Mouse (Mus musculus) heart, embryonic 16.5 days (tissue): Measurements from ENCODE around the gene Rad51b. TPM values are rescaled to one million over a fixed set of nuclear protein-coding genes. Genes with fewer than 3 reads are reported as not detected.

ENCODE experiments used
- ATAC-seq: fragments of 200-750 bp; cut with Nextera tagmentation; replicated peaks from 2 replicates; pipeline ENCODE4 v1.8.0; 2017; ENCODE audit warnings: moderate number of reproducible peaks; ENCODE audit not compliant: insufficient read depth, low FRiP score; ENCODE audit errors: extremely low read depth
- H3K27ac ChIP-seq: fragments of 300-500 bp; sonication (generic); 2 replicates; pipeline ENCODE4 v1.5.1; 2014; ENCODE audit warnings: mild to moderate bottlenecking, low read length, control low read depth, moderate library complexity
- H3K27me3 ChIP-seq: fragments of 300-500 bp; sonication (generic); 2 replicates; pipeline ENCODE4 v1.6.1; 2014; ENCODE audit warnings: low read length, mixed read lengths; ENCODE audit not compliant: control insufficient read depth, insufficient read depth
- H3K36me3 ChIP-seq: fragments of 300-500 bp; sonication (generic); 2 replicates; pipeline ENCODE4 v1.6.1; 2014; ENCODE audit not compliant: control insufficient read depth, insufficient read depth
- H3K4me1 ChIP-seq: fragments of 300-500 bp; sonication (generic); 2 replicates; pipeline ENCODE4 v1.6.1; 2014; ENCODE audit warnings: low read length, mixed read lengths; ENCODE audit not compliant: control insufficient read depth, insufficient read depth
- H3K4me2 ChIP-seq: fragments of 300-500 bp; sonication (generic); 2 replicates; pipeline ENCODE4 v1.6.1; 2014; ENCODE audit warnings: low read depth, mild to moderate bottlenecking, control low read depth, low read length
- H3K4me3 ChIP-seq: fragments of 300-500 bp; sonication (generic); 2 replicates; pipeline ENCODE4 v1.5.1; 2014; ENCODE audit warnings: mild to moderate bottlenecking, control low read depth, low read length
- H3K9ac ChIP-seq: fragments of 300-500 bp; sonication (generic); 2 replicates; pipeline ENCODE4 v1.6.1; 2014; ENCODE audit warnings: low read length, control low read depth
- H3K9me3 ChIP-seq: fragments of 300-500 bp; sonication (generic); replicated peaks from 2 replicates; pipeline ENCODE4 v1.6.1; 2016; ENCODE audit warnings: low read length; ENCODE audit not compliant: control insufficient read depth
- whole genome bisulfite sequencing: fragments of 180-500 bp; shearing (Covaris S2); extraction: QIAGEN DNeasy Blood & Tissue Kit; methylation state at CpG from one replicate; pipeline ENCODE4 v1.1.7; 2014; 5-methylcytosine and 5-hydroxymethylcytosine counted together
- polyA plus RNA-seq: library from polyadenylated mRNA; unstranded; fragments of >200 nt; fragmentation: Nextera tagmentation; extraction: Ambion mirVana; gene quantifications from 2 replicates; pipeline ENCODE4 v1.2.1, GENCODE M21; 2015

The Rad51b gene
- polyA plus RNA-seq, result 5.0 and 5.3 TPM in 2 replicates

DNA sequence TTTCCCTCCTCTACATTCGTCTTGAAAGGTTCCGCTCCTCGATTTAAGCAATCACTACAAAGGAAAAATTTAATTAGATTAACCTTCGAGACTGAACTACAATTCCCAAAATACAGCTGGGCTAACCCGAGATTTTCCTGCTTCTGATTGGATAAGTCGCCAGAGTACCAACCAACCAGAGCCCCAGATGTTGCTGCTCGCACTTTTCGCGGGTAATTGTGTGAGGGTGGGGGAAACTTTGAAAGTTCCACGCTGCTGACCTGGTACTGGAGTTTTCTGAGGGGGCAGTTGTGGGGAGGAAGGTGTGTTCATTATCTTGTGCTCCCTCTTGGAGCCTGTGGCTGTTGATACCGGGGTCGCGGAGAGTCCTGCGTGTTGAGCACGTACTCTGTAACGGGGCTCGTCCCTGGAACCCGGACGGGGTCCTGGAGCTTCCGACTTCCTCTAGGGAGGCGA lies at the start of gene Rad51b:
Gene Rad51b, plus strand, starts transcription at position 162 of the 456 bp plus-strand sequence.
- peak within 1 kb of the TSS; percentile 80 for H3K9ac ChIP-seq
- WGBS, result 0% methylated on average over 21 of the region's 21 CpGs
- peaks cover 12% of the 10 kb centered on the region for H3K4me1 ChIP-seq

DNA sequence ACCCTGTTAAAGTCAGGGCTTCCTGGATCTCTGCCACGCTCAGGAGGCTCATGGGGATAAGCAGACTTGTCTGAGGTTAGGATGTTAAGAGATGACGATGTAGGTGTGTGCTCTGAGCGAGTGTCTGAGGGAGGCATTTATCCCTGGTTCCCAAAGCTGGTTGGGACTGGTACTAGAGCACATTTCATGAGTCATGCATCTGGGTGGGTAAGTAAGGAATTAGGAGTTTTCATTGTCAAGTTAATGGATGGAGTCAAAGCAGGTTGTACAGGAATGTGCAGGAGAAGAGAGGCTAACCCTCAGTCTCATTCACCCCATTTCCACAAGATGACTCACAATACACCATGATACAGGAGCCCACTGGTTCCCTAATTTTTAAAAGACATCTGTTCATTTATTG lies 49.0 kb upstream of the Rad51b start:
- no peak for ATAC-seq
- Histone ChIP-seq H3K9me3 (no peaks in the 10 kb centered on the region), H3K4me1 (no peaks in the 10 kb centered on the region), H3K9ac (no peak overlapping the region), H3K4me2 (no peak overlapping the region), H3K27me3 (no peaks in the 10 kb centered on the region), H3K27ac (no peak overlapping the region), H3K36me3 (peaks cover 71% of the 10 kb centered on the region), H3K4me3 (no peak overlapping the region)
- WGBS, result 76% methylated on average over 3 of the region's 3 CpGs

More for the DNA sequence above, at the start of gene Rad51b:
- H3K4me3 ChIP-seq, result peak within 1 kb of the TSS; percentile 86
- H3K9me3 ChIP-seq, result no peaks in the 10 kb centered on the region
- H3K36me3 ChIP-seq, result peaks cover 4% of the 10 kb centered on the region; the same call in 1 of the 2 replicates
- H3K27ac ChIP-seq, result peak within 1 kb of the TSS; percentile 61
- H3K4me2 ChIP-seq, result peak within 1 kb of the TSS; percentile 92
- peak; percentile 87 for ATAC-seq
- H3K27me3 ChIP-seq, result no peaks in the 10 kb centered on the region

DNA sequence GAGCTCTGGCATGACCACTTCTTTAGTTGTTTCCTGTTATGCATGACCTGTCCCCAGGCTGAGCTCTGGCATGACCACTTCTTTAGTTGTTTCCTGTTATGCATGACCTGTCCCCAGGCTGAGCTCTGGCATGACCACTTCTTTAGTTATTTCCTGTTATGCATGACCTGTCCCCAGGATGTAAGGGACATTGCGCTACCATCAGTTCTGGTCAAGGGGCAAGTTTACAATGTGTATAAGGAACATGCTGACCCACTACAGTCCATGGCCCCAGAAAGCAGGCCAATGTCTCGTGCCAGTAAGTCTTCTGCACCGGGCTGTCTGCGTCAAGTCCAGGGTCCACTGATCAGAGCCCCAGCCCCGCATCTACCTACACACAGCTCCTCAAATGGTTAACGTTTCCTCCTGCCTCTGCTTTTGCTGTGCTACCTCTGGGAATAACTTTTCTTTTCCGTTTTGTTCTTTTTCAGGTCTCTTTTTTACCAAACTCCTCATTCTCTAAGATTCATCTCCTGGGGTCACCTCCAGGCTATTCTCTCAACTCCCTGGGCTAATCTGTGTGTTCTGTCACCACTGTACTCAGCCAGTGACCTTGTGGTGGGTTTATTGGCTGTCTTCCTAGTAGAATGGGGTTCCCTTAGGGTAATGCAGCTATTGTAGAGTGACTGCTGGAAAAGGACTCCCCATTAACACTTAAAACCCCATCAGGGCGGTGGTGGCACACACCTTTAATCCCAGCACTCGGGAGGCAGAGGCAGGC lies 43.6 kb upstream of the Rad51b start:
- Histone ChIP-seq H3K4me2 (no peak overlapping the region), H3K36me3 (peaks cover 47% of the 10 kb centered on the region), H3K9ac (no peak overlapping the region), H3K9me3 (no peaks in the 10 kb centered on the region), H3K27ac (no peak overlapping the region), H3K27me3 (no peaks in the 10 kb centered on the region), H3K4me3 (no peak overlapping the region), H3K4me1 (no peaks in the 10 kb centered on the region)
- ATAC-seq, result no peak
- 82% methylated on average over 9 of the region's 9 CpGs for WGBS

GRCm38 (mm10) chr12:79254975-79255374 lies 42.1 kb upstream of the Rad51b start:
- Histone ChIP-seq H3K27ac (no peak overlapping the region), H3K36me3 (peaks cover 35% of the 10 kb centered on the region), H3K4me3 (no peak overlapping the region), H3K9ac (no peak overlapping the region), H3K4me2 (no peak overlapping the region), H3K9me3 (no peaks in the 10 kb centered on the region), H3K27me3 (no peaks in the 10 kb centered on the region), H3K4me1 (no peaks in the 10 kb centered on the region)
- ATAC-seq, result no peak
- 95% methylated on average over 10 of the region's 10 CpGs for WGBS

DNA sequence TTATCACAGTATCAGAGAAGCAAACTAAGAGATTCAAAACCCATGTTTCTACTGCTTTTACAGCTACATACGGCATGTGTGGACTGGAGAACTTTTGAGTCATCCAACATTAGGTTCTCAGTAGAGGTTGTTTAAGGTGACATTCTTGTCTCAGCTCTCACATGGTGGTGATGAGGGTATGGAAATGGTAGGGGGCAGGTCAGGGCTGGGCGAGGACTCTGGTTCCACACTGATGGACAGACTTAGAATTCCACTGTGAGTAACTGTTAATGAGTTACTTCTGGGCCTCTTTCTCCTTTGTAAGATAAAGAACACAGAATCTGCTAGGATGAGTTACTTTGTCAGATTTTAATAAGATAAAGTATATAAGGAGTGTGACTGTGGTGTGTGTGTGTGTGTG lies 36.9 kb upstream of the Rad51b start:
- no peak for ATAC-seq
- Histone ChIP-seq H3K4me1 (no peaks in the 10 kb centered on the region), H3K27ac (no peak overlapping the region), H3K9ac (no peak overlapping the region), H3K36me3 (peaks cover 32% of the 10 kb centered on the region), H3K4me2 (no peak overlapping the region), H3K4me3 (no peak overlapping the region), H3K9me3 (no peaks in the 10 kb centered on the region), H3K27me3 (no peaks in the 10 kb centered on the region)
- 89% methylated on average over 2 of the region's 2 CpGs for WGBS

DNA sequence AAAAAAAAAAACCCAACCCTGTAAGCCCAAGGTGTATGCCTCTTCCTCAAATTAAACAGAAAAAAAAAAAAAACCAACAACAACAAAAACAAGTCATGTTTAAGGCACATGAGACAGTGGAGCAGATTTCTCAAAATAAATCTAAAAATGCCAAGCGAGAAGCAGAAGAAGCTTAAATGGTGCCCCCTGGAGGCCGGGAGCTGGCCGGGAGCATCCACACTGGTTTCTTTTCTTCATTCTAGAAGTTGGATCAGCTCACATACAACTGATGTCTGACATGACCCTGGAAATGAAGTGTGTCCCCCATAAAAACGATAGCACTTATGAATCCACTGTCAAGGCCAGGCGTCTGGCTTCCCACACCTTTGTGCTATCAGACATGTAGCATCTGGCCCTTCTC lies 36.0 kb upstream of the Rad51b start:
- no peak overlapping the region for H3K4me3 ChIP-seq
- ATAC-seq, result no peak
- no peak overlapping the region for H3K27ac ChIP-seq
- H3K9me3 ChIP-seq, result no peaks in the 10 kb centered on the region
- H3K36me3 ChIP-seq, result peaks cover 38% of the 10 kb centered on the region
- no peaks in the 10 kb centered on the region for H3K27me3 ChIP-seq
- H3K4me1 ChIP-seq, result no peaks in the 10 kb centered on the region
- no peak overlapping the region for H3K9ac ChIP-seq
- no peak overlapping the region for H3K4me2 ChIP-seq
- 46% methylated on average over 5 of the region's 5 CpGs for WGBS

GRCm38 (mm10) chr12:79272604-79273003 lies 24.5 kb upstream of the Rad51b start:
- Histone ChIP-seq H3K27me3 (no peaks in the 10 kb centered on the region), H3K27ac (no peak overlapping the region), H3K4me2 (no peak overlapping the region), H3K9ac (no peak overlapping the region), H3K36me3 (peaks cover 46% of the 10 kb centered on the region), H3K4me1 (no peaks in the 10 kb centered on the region), H3K4me3 (no peak overlapping the region), H3K9me3 (no peaks in the 10 kb centered on the region)
- no peak for ATAC-seq
- WGBS, result 88% methylated on average over 4 of the region's 4 CpGs

DNA sequence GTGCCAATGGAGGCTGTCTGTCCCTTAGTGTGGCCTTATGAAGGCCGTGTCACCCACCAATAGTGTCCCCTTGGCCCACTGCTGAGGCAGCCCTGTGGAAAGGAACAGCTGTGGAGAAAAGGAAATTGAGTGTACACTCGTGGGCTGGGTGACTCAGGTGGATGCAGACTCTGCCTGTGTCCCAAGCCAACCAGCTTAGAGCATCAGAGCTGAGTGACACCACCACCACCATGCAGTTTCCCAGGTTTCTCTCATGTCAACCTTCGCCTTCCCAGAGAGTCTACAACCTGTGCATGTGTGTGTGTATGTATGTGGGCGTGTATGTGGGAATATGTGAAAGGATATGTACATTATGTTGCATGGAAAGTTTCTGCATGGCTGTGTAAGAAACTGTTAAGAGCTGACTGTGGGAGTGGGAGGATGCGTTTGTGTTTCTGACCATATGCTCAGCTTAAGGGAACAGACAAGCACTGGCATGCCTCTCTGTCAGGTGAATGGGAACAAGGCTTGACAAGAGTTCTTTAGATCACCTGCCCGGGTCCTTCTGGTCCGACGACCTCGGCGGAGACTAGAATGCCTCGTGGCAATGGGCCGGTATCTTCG lies 17.5 kb upstream of the Rad51b start:
- Histone ChIP-seq H3K27ac (no peak overlapping the region), H3K36me3 (peaks cover 34% of the 10 kb centered on the region), H3K4me2 (no peak overlapping the region), H3K9ac (no peak overlapping the region), H3K27me3 (no peaks in the 10 kb centered on the region), H3K9me3 (no peaks in the 10 kb centered on the region), H3K4me3 (no peak overlapping the region), H3K4me1 (no peaks in the 10 kb centered on the region)
- 94% methylated on average over 13 of the region's 13 CpGs for WGBS
- ATAC-seq, result no peak

DNA sequence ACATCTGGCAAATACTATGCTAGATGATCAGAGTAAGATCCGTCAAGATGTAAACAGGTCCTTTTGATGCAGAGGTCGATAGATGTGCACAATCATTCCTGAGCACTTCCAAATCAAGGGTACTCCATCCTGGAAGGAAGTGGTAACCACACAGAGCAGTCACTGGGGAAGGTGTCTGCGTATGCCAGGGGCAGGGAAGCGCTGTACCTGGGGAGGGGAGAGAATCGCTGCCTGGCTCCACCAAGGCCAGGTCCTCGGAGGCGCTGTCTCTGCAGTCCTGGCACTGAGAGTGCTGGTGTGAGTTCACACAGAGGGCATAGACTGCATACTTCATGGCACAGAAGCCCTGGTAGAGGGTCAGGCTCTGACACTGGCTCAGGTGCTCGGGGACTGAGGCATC lies 14.5 kb upstream of the Rad51b start:
- Histone ChIP-seq H3K9ac (no peak overlapping the region), H3K9me3 (no peaks in the 10 kb centered on the region), H3K27ac (no peak overlapping the region), H3K4me2 (no peak overlapping the region), H3K4me1 (no peaks in the 10 kb centered on the region), H3K4me3 (no peak overlapping the region), H3K27me3 (no peaks in the 10 kb centered on the region), H3K36me3 (peaks cover 49% of the 10 kb centered on the region)
- no peak for ATAC-seq
- 91% methylated on average over 8 of the region's 8 CpGs for whole genome bisulfite sequencing
